Mouse (Mus musculus) forebrain, embryonic 12.5 days (tissue): Measurements from ENCODE around the gene Hoxa7. TPM values are rescaled to one million over a fixed set of nuclear protein-coding genes. Genes with fewer than 3 reads are reported as not detected.
A peak's percentile ranks its signal among the peaks of the same experiment; 100 is the strongest.

Experiments
- ATAC-seq: fragments of 200-750 bp; cut with Nextera tagmentation; 2 replicates; pipeline ENCODE4 v1.8.0; 2017; ENCODE audit warnings: moderate TSS enrichment; ENCODE audit not compliant: low FRiP score
- H3K27ac ChIP-seq: fragments of 300-500 bp; sonication (generic); 2 replicates; pipeline ENCODE4 v1.5.1; 2016; ENCODE audit warnings: mild to moderate bottlenecking
- H3K27me3 ChIP-seq: fragments of 300-500 bp; sonication (generic); 2 replicates; pipeline ENCODE4 v1.6.1; 2016; ENCODE audit warnings: mild to moderate bottlenecking
- H3K36me3 ChIP-seq: fragments of 300-500 bp; sonication (generic); replicated peaks from 2 replicates; pipeline ENCODE4 v1.6.1; 2016; ENCODE audit warnings: mild to moderate bottlenecking
- H3K4me1 ChIP-seq: fragments of 300-500 bp; sonication (generic); 2 replicates; pipeline ENCODE4 v1.6.1; 2016
- H3K4me2 ChIP-seq: fragments of 300-500 bp; sonication (generic); 2 replicates; pipeline ENCODE4 v1.6.1; 2016; ENCODE audit warnings: mild to moderate bottlenecking, moderate library complexity
- H3K4me3 ChIP-seq: fragments of 300-500 bp; sonication (generic); replicated peaks from 2 replicates; pipeline ENCODE4 v1.5.1; 2016; ENCODE audit warnings: mild to moderate bottlenecking
- H3K9ac ChIP-seq: fragments of 300-500 bp; sonication (generic); 2 replicates; pipeline ENCODE4 v1.6.1; 2016; ENCODE audit warnings: mild to moderate bottlenecking
- H3K9me3 ChIP-seq: fragments of 300-500 bp; sonication (generic); 2 replicates; pipeline ENCODE4 v1.6.1; 2016
- WGBS: fragments of 180-500 bp; shearing (Covaris S2); methylation state at CpG from one replicate; pipeline ENCODE4 v1.1.7; 2016; 5-methylcytosine and 5-hydroxymethylcytosine counted together
- microRNA counts: library from miRNA; unstranded; fragments of <30 nt; microRNA quantifications from one replicate; lab custom pipeline; 2017
- microRNA-seq: library from miRNA; unstranded; fragments of <30 nt; microRNA quantifications from one replicate; pipeline ENCODE4, GENCODE M21; 2017
- polyA plus RNA-seq: library from polyadenylated mRNA; unstranded; fragments of >200 nt; fragmentation: Nextera tagmentation; extraction: Ambion mirVana; gene quantifications from 2 replicates; pipeline ENCODE4 v1.2.1, GENCODE M21; 2016

Gene Hoxa7
- polyA plus RNA-seq, 1 experiment from 2014 or later: not detected

GRCm38 (mm10) chr6:52167736-52168161, 53.9 kb downstream of the Hoxa7 start:
- peaks cover 6% of the 10 kb centered on the region; the same call in 1 of the 2 replicates for H3K4me1 ChIP-seq
- no peak overlapping the region for H3K4me3 ChIP-seq
- no peaks in the 10 kb centered on the region for H3K9me3 ChIP-seq
- no peak for ATAC-seq
- WGBS: 1% methylated on average over 14 of the region's 14 CpGs
- H3K9ac ChIP-seq: no peak overlapping the region
- H3K27me3 ChIP-seq: peaks cover 97% of the 10 kb centered on the region
- no peak overlapping the region for H3K27ac ChIP-seq
- H3K36me3 ChIP-seq: no peaks in the 10 kb centered on the region
- no peak overlapping the region for H3K4me2 ChIP-seq

- H3K27me3 ChIP-seq: peaks cover 95% of the 10 kb centered on the region
- no peak for ATAC-seq
- H3K36me3 ChIP-seq: no peaks in the 10 kb centered on the region
- 18% methylated on average over 1 of the region's 1 CpGs for WGBS
- H3K4me3 ChIP-seq: no peak overlapping the region
- no peak overlapping the region for H3K4me2 ChIP-seq
- no peak overlapping the region for H3K27ac ChIP-seq
- peaks cover under 1% of the 10 kb centered on the region; the same call in 1 of the 2 replicates for H3K4me1 ChIP-seq
- no peaks in the 10 kb centered on the region for H3K9me3 ChIP-seq
- no peak overlapping the region for H3K9ac ChIP-seq
Observed at GRCm38 (mm10) chr6:52167176-52167575, 54.5 kb downstream of the Hoxa7 start.

GRCm38 (mm10) chr6:52166431-52167077, 55.1 kb downstream of the Hoxa7 start:
- ATAC-seq: no peak
- H3K36me3 ChIP-seq: no peaks in the 10 kb centered on the region
- WGBS: 1% methylated on average over 4 of the region's 4 CpGs
- H3K27ac ChIP-seq: no peak overlapping the region
- H3K4me1 ChIP-seq: no peaks in the 10 kb centered on the region; the same call in 1 of the 2 replicates
- peaks cover 95% of the 10 kb centered on the region for H3K27me3 ChIP-seq
- H3K4me3 ChIP-seq: no peak overlapping the region
- no peaks in the 10 kb centered on the region for H3K9me3 ChIP-seq
- H3K4me2 ChIP-seq: no peak overlapping the region
- no peak overlapping the region for H3K9ac ChIP-seq

- Histone ChIP-seq H3K4me3 (no peak overlapping the region), H3K9me3 (no peaks in the 10 kb centered on the region), H3K9ac (no peak overlapping the region), H3K4me2 (no peak overlapping the region), H3K27ac (no peak overlapping the region), H3K27me3 (peaks cover 94% of the 10 kb centered on the region), H3K4me1 (no peaks in the 10 kb centered on the region; the same call in 1 of the 2 replicates), H3K36me3 (no peaks in the 10 kb centered on the region)
- under 1% methylated on average over 28 of the region's 28 CpGs for WGBS
- ATAC-seq: no peak
Observed at GRCm38 (mm10) chr6:52165441-52166370, 55.9 kb downstream of the Hoxa7 start.

GRCm38 (mm10) chr6:52164626-52165440, 56.8 kb downstream of the Hoxa7 start, which contains the start of gene Hoxa2:
Gene Hoxa2 (minus strand): TSS chr6:52164831.
- Histone ChIP-seq H3K27ac (no peak within 1 kb of the TSS), H3K4me3 (no peak within 1 kb of the TSS), H3K4me2 (no peak within 1 kb of the TSS), H3K36me3 (no peaks in the 10 kb centered on the region), H3K9me3 (no peaks in the 10 kb centered on the region), H3K9ac (no peak within 1 kb of the TSS), H3K4me1 (no peaks in the 10 kb centered on the region; the same call in 1 of the 2 replicates), H3K27me3 (peaks cover 94% of the 10 kb centered on the region)
- under 1% methylated on average over 25 of the region's 25 CpGs for WGBS
- ATAC-seq: no peak

MicroRNAs encoded within 50 kb of the gene (microRNA counts, 519-probe panel; counts per million panel counts)
- not detected for microRNA mmu-miR-196b (lab: Ali Mortazavi, UCI)

Small RNA genes lying within 50 kb of the gene (microRNA-seq; reads per million reads assigned to microRNA genes)
- gene Mir196b: 33.7 reads per million, percentile 40 among the genes with 10 or more reads in this experiment

Other genes with a start within 250 kb of the Hoxa7 start
- 5.7 and 6.6 TPM in 2 replicates for gene Skap2, start 209.3 kb downstream of the Hoxa7 start, polyA plus RNA-seq
- gene Hoxa1, start 63.5 kb downstream of the Hoxa7 start, polyA plus RNA-seq: 0.19 and 0.31 TPM in 2 replicates
- not detected in 2 replicates for gene Hoxa2, start 57.0 kb downstream of the Hoxa7 start, polyA plus RNA-seq
- not detected in 2 replicates for gene 5730596B20Rik, start 44.4 kb downstream of the Hoxa7 start, polyA plus RNA-seq
- not detected in 2 replicates for gene Hoxa4, start 30.1 kb downstream of the Hoxa7 start, polyA plus RNA-seq
- gene Hoxa5, start 17.3 kb downstream of the Hoxa7 start, polyA plus RNA-seq: not detected in 2 replicates
- not detected in 2 replicates for gene Hoxa6, start 13.1 kb downstream of the Hoxa7 start, polyA plus RNA-seq
- 0.32 TPM in 1 of 2 replicates, not detected in the other for gene Hoxa3, start 8.5 kb downstream of the Hoxa7 start, polyA plus RNA-seq
- not detected in 2 replicates for gene Gm28308, start 8.5 kb downstream of the Hoxa7 start, polyA plus RNA-seq
- not detected in 2 replicates for gene Hoxa9, start 9.2 kb upstream of the Hoxa7 start, polyA plus RNA-seq
- not detected in 2 replicates for gene Hoxa10, start 19.0 kb upstream of the Hoxa7 start, polyA plus RNA-seq
- not detected in 2 replicates for gene Hoxa11, start 24.0 kb upstream of the Hoxa7 start, polyA plus RNA-seq
- gene Hoxa13, start 39.0 kb upstream of the Hoxa7 start, polyA plus RNA-seq: not detected in 2 replicates
- gene Evx1, start 91.6 kb upstream of the Hoxa7 start, polyA plus RNA-seq: not detected in 2 replicates